Mouse (Mus musculus) bone marrow macrophage, adult 2 months (primary cell): ENCODE data around the gene Pde3a.

ENCODE experiments used
- CTCF ChIP-seq: IDR thresholded peaks from 2 replicates; pipeline ENCODE4 v1.5.1; 2012; ENCODE audit warnings: low read depth, mild to moderate bottlenecking, low read length, moderate library complexity
- POLR2A ChIP-seq: IDR thresholded peaks from 2 replicates; pipeline ENCODE4 v1.6.1; 2012; ENCODE audit warnings: mild to moderate bottlenecking, low read depth, low read length, borderline replicate concordance

DNA sequence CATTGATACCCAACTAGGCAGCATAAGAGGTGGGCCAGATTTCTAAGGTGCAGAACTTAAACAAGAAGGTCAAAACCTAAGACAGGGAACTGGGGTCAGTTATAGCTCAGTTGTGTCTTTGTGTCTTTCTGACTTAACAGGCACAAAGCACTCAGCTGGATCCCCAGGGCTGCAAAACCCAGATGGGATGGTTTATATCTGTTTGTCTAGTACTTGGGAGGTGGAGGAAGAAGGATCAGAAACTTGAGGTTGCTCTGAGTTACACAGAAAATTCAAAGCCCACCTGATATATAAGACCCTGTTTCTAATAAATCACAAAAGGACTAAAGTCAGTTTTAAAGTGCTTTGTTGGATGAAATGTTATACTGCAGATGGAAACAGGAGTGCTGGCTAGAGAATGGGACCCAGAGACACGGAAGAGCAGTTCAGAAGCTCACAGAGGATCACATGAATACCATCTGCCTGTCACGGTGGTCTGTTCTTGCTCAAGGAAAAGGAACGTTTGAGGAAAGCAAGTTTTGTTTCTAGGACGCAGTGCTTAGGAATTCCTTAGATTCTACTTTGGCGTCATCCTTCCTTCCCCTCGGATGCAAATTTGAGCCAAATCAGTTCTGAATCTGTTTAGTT, 16.2 kb upstream of the Pde3a start:
- no peak for TF ChIP-seq POLR2A
- no peak for TF ChIP-seq CTCF
